Mouse (Mus musculus) heart, postnatal 4 days (tissue): ENCODE measurements around the gene Stk11ip. TPM values are rescaled to one million over a fixed set of nuclear protein-coding genes. Genes with fewer than 3 reads are reported as not detected.

Experiments
- DNase-seq: peaks from one replicate; pipeline ENCODE4 v3.0.0; 2021
- total RNA-seq, 2 experiments: library from RNA; stranded (reverse); gene quantifications; 2 replicates each; pipeline ENCODE4 v1.2.3; 2021

Stk11ip gene
- 10 to 100 TPM; 15.7 to 16.7 TPM for total RNA-seq

DNA sequence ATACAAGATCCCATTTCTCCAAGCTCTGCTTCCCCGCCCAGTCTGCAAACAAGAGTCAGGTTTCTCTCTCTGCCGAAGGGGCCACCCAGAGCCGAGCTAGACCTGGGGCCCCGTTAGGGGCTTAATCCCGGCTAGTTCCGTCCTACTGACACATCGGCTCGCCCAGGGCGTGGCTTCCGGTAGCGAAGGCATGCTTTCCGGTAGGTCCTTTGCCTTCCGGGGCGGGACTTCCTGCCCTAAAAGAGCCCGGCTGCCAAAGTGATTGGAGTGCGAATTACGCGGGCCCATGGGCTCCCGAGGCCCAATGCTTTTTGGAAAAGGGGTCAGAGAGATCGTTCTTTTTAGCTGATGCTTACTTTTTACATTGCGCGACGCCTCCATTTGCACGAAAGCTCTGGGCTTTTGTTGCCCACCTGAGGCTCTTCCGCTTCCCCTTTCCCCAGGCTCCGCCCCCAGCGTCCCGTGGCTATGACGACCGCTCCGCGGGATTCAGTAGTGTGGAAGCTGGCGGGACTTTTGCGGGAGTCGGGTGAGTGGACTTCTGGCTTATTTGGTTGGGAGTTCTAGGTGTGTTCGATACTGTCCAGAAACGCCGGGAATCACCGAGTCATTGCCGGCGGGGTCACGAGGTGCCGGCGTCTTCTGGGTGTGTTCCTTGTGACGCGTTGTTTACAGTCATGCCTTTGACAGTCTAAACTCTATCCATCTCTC is at the start of gene Stk11ip:
TSS of gene Stk11ip (plus strand) at position 209 of the 711 bp plus-strand sequence.
- peak; percentile 95 for DNase-seq

DNA sequence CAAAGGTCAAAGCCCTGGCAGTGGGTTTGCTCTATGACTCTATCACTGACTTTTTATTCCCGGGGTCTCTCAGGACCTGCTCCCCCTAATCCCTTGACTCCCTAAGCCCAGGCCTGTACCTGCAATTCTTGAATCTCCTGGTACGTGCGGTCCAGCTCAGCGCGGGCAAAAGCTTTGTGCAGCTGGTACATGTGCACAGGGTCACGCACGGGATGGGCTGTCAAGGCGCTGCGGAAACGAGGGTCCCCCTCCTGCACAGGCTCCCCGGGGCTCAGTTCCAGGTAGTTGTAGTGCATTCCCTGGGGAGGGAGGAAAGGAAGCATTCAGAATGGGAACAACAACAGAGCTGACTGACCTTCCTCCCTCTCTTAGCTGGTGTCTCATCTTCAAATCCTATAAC is 44.9 kb upstream of the Stk11ip start:
- no peak for DNase-seq

DNA sequence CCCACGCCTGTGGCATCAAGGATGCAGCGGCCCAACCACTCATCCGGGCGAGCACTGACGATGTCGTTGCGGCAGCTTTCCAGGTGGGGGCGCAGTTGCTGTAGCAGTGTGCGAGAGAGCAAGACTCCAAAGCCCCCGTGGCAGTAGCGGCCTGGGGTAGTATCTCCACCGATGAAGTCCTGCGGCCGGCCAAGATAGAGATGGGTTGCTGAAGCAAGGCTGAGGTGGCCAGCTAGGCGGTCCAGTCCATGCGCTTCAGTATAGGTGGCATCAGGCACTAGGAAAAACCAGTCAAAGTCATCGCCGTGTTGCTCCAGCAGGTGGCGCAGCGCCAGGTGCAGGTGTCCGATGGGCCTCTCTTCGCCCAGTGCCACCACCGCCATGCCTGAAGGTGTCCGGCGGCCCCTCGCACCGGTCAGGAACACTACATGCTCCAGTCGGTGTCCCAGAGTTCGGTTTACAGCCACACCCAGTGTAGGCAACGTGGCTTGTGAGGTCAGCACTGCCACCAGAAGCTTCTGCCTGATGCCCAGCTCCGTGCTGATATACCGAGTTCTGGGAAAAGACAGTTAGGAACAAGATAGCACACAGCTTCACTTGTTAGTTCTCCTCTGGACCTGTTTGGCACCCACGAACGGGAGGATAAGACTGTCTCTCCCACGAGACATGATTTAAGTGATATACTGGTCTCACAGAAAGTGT is 43.9 kb upstream of the Stk11ip start:
- peak; percentile 89 for DNase-seq

DNA sequence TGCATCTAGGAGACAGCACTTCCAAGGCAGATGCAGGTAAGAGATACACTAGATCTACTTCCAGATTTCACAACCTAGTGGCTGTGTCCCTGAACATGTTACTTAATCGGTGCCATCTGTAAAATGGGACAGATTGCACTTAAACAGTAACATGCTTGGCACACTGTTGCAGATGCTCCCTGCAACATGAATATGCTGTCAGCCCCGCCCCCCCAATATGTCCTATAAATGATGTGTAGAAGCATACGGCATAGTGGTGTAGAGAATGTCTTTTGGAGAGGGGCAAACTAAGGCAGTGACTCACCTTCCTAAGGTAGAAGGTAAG is 43.4 kb upstream of the Stk11ip start:
- DNase-seq: no peak

DNA sequence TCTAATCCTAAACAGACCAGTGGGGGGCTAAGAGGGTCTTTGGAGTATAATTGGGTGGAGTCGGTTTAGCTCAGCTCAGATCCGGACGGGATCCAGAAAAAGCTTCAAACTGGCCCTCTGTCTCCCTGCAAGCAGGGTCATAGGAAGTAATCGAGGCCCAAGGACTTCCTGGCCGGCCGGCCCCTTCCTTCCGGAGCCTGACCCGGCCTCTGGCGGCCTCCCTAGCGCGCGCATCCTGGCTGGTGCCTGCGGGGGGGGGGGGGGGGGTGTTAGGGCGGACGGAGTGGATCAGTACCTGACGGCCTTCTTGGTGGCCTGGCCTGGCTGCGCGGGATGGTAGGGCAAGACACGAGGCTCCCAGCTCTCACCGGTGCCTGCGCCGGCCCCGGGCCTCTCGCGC is 42.8 kb upstream of the Stk11ip start:
- peak; percentile 69 for DNase-seq

DNA sequence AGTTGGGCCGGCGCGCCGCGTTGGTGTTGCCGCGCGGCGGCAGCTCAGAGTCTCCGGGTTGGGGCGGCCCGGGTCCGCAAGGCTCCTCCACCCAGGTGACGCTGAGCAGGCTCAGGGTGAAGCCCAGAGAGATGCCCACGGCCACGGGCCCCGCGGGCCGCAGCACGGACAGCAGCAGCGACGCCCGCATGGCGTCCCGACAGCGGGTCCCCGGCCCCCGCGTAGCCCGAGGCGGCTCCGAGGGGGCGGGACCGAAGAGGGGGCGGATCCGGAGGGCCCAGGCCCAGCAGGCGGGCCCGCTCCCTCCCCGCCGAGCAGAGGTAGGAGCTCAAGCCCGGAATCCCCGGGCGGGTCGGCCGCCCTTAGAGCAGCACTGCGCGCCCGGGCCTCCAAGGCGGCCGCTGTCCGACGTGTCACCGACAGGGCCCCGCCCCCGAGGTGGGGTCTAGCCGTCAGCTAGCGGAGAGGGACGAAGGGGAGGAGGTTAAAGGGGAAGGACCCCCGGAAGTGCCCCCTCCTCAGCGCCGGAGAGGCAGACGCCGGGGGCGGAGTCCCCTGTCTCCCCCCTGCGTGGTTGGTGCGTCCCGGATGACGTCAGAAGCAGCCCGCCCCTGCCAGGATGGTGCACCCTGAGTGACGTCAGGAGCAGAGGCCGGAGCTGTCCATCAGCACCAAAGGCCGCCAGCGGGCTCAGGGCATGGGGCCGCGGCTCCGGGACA is 42.3 kb upstream of the Stk11ip start, which contains the start of the genes Chpf and Tmem198:
TSS of gene Chpf (minus strand) at position 392 of the 719 bp plus-strand sequence.
TSS of gene Tmem198 (plus strand) at position 617 of the 719 bp plus-strand sequence.
- DNase-seq: peak; percentile 98

DNA sequence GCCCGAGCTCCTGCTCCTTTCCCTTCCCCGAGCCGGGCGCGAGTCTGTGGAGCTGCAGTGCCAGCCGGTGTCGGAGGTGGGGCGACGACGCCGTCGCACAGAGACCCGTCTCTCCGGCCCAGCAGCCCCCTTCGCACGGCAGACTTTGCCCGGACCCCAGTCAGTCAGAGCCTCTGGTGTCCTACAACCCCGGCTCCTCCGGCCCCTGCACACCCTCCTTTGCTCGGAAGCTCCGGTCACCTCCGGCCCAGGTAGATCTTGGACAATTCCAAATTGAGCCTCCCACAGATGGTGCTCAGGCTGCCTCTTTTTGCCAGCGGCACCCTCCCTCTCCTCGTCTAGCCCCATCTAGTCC is 41.7 kb upstream of the Stk11ip start:
- no peak for DNase-seq

DNA sequence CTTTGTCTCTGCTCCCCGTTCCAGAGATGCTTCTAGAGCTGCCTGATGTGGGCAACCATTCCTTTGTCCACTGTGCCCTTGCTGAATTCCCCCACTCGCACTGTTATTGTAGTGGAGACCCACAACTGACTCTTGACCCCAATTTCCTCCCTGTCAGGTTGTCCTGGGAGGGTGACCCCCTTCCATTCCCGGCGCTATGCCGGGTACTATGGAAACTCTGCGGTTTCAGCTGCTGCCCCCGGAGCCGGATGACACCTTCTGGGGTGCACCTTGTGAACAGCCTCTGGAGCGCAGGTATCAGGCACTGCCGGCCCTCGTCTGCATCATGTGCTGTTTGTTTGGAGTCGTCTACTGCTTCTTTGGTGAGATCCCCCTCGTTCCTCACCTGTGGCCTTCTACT is 41.3 kb upstream of the Stk11ip start:
- no peak for DNase-seq

DNA sequence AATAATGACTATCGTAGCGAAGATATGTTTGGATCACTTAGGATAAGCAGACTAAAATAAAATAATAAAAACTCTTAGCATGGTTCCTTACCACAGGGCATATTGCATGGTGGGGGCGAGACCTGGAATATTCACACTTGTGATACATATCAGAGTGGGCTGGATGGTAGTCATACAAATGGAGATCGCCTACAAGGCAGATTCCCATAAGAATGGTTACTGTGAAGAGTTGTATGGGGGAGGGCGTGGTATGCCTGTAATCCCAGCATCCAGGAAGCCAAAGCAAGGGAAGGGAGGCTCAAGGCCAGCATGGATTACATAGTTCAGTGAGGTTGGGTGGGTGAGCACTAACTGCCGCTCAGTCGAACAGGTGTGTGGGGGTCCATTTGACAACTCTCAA is 40.6 kb upstream of the Stk11ip start:
- DNase-seq: no peak

DNA sequence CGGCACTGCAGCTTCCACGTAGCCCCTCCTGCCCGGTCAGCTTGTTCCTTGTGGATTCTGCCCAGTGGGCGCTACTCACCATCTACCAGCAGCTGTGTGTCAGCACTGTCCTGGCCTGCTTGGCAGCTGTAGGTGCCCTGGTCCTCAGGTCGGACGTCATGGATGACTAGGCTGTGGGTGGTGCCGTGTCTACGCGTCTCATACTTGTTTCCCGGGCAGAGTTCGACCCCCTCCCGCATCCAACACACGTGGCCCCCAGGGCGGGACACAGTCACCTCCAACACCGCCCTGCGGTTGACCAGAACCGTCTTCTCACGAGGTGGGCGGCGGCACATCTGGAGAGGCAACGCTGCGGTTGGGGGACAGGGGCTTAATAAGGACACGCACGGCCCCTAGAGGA is 34.8 kb upstream of the Stk11ip start:
- DNase-seq: no peak

DNA sequence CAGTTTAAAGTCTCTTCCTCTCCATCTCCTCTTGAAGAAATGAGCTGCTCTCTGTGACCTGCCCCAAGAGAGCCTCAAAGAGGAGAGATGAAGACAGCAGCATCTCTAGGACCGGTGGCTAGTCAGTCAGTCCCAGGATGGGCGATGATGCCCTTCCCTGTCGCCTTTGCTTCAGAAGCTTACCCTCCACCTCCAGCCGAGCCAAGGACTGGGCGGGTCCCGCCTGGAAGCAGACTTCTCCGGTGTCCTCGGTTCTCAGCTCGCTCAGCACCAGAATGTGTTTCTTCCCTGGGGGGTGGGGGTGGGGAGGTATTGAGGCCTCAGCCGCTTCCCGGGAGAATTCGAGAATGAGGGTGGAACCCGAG is 34.3 kb upstream of the Stk11ip start:
- no peak for DNase-seq

DNA sequence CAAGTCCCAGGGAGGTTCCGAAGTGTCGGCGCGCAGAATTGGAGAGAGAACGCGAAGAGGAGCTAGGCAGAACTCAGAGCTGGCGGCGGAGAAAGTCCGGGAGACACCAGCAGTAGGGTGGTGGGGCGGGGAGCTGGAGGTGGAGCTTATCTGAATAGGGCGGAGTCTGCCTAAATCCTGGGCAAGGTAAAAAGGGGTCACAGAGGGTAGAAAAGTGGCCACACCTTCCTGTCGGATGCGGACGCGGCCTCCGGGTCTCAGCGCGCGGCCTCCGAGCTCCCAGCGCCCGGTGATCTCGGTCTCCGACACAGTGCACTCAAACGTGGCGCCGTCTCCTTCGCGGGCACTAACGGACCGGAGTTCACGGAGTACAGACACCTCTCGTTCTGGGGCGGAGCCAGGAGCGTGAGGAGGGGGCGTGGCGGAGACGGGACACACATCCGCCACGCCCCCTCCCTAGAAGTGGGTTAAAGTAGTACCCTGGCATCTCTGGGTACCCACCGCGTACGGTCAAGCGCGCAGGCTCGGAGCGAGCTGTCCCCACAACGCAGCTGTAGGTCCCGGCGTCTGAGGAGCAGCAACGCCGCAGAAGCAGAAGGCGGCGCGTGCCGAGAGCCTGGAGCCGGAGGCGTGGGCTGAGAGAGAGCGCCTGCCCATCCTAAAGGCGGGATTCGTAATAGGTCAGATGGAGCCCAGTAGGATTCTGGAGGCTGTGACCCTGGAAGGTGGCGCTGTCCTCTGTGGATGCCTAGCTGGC is 33.7 kb upstream of the Stk11ip start:
- peak; percentile 68 for DNase-seq

DNA sequence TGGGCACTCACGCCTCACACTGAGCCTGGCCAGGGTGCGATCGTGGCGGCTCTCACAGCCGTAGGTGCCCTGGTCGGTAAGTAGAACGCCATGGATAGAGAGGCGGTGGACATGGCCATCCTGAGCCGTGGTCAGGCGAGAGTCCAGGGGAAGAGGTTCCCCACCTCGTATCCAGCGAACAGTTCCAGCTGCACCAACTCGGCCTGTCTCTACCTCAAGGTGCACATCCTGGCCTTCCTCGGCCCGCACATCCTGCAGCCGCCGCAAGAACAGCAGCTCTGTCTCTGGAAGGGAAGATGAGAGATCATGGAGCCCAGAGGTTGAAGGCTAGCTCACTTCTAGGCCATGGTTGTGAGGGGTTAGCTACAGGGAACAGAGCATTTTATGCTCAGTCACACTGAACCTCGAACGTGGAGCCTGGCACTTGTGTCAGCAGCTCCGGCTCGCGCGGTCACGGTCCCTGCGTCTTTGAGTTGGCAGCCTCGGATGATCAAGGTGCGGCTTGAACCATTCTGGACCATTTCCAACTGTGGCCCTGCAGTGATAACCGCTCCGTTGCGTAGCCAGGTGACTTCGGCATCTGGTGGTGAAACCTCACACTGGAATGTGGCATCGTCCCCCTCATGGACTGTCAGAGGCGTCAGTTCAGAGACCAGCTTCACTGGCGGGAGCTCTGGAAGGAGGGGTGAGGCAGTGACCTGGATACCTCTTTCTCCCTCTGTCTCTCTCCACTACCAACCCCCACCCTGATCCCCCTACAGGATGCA is 30.4 kb upstream of the Stk11ip start:
- no peak for DNase-seq

DNA sequence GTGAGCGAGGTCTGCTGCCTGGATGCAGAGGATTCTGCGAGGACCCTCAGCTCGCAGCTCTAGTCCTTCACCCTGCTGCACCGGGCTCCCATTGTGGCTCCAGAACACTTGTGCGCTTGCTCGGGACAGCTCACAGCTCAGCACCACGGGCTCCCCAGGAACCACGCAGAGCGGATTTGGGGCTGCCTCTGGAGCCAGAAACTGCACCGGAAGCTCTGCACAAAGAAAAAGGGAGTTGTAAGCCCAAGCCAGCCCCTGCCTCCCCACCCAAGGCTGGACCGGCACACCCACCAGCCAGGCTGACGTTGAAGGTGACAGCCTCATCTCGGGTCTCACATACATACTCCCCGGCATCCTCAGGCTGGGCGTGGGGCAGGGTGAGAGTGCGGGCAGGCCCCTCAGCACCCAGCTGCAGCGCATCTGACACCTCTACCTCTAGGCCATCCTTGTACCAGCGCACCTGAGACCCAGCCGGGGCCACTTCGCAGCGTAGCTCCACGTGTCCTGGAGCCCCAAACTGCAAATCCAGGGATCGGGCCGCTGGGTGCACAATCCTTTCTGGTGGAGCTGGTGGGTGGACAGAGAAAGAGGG is 28.7 kb upstream of the Stk11ip start:
- no peak for DNase-seq

DNA sequence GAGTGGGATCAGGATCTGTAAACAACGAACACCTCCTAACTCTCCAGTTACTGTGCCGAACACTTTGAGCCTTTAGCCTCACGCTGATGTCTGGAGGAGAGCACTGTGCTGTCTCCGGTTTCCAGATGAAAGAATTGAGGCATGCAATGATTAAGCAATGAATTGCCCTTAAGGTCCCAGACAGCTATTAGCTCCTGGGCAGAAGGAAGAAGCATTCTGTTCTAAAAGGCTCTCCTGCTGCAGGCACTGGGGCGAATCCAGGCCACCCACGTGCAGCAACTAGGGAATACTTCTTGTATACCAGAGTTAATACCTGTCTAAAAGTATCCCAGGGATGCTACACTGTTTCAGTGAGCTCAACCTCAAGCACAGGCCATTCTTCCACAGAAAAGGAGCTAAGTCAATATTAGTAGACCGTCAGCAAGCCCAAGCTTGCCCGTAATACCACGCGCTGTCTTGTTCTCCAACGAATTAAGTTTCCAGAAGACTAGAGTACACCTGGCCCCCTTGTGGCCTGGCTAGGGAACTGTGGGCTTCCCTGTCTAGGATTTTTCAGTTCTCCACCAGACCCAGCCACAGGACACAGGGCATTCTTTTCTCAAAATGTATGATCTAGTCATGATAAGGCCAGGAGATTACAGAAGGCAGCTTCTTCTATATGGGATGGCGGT is 26.3 kb upstream of the Stk11ip start:
- DNase-seq: peak; percentile 57

DNA sequence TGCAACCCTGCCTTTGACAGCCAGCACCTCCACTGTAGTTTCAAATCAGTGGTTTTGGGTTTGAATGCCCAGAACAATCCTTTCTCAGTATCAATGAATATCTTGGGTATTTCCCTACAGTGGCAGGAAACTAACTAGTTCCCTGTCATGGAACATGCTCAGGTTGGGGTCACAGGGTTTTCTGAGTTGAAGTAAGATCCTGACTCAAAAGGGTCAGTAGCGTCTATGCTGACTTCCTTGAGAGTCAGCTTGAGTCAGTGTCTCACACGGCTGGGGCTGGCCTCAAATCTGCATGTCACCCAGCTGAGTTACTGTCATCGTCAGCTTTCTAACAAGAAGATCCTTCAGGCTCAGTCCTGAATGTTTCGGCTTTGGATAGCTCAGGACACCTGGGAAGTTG is 22.4 kb upstream of the Stk11ip start:
- no peak for DNase-seq

DNA sequence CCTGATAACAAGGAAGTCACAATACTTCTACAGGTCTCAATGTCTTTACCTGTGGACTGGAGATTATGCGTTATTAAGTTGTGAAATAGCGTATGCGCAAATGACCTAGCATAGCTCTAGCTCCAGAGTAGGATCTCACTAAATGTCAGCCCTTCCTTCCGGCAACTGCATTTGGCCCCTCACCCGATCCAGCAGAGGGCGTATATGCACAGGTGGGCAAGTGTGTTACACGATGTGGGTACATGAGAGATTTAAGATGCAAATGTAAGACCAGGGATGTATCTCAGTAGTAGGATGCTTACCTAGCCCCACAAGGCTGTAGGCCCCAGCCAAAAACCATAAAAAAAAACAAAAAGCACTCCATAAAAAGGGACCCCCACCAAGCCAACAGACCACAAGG is 21.9 kb upstream of the Stk11ip start:
- no peak for DNase-seq

DNA sequence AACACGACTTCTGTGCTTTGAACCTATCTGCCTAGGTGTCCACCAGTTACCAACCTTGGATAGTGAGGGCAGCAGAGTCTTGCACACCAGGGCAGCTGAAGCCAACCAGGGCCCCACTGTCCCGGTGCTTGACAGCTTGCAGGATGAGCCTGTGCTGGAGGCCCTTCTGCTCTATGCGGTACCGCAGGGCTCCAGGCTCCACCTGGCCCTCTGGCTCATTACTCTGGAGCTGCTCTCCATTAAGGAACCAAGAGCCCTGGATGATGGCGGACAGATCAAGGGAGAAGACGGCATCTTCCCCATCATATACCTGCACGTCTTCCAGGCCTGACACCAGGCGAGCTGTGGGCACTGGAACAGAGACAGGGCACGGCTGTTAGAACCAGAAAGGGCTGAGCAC is 19.4 kb upstream of the Stk11ip start:
- no peak for DNase-seq

DNA sequence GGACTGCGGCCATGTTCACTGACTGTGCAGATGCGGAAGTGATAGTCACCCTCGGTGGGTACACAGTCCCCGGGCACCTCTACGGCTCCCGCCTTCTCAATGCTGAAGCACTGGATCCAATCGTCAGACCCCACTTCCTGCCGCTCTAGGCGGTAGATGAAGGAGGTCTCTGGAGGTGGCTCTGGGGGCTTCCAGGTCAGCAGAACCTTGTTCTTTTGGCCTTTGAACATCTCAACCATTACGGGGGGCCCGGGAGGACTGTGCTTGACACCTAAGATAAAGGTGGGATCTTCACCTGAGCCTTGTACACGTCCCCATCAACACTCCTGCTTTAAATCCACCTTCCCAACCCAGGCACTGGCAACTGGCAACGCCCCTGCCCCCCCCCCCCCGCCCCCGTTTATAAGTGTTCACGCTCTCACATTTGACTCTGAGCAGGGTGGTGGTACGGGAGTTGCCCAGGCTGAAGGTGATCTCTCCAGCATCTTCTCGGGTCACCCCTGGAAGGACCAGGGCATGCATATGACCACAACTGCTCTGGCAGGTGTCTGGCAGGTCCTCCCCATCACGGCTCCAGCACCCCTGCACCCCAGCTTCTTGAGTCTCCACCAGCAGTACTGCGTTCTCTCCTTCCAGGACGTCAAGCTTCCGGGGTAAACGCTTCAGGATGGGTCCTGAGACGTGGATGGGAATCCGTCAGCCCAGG is 18.2 kb upstream of the Stk11ip start:
- no peak for DNase-seq

DNA sequence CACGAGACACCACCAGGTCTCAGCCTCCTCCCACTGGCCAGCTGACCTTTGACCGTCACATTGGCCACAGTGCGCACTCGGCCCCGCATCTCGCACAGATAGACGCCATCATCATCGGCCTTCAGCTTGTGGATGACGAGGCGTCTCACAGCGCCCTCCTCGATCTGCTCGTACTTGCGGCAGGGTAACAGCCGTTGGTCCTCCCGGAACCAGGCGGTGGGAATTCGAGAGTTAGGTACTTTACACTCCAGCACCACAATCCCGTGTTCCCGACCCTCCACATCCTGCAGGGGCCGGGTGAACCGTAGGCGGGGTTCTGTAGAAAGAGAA is 17.7 kb upstream of the Stk11ip start:
- no peak for DNase-seq
